Mouse (Mus musculus) bone marrow macrophage, adult 2 months (primary cell): ENCODE measurements at regions not wholly inside any gene's neighbourhood (a gene's known extent, or its start where the extent isn't known, plus 50 kb on each side); places are given as distances from the start of the nearest gene placed in this dataset.

Source experiments
- CTCF ChIP-seq: IDR thresholded peaks from 2 replicates; pipeline ENCODE4 v1.5.1; 2012; ENCODE audit warnings: low read depth, mild to moderate bottlenecking, low read length, moderate library complexity
- POLR2A ChIP-seq: IDR thresholded peaks from 2 replicates; pipeline ENCODE4 v1.6.1; 2012; ENCODE audit warnings: mild to moderate bottlenecking, low read depth, low read length, borderline replicate concordance

DNA sequence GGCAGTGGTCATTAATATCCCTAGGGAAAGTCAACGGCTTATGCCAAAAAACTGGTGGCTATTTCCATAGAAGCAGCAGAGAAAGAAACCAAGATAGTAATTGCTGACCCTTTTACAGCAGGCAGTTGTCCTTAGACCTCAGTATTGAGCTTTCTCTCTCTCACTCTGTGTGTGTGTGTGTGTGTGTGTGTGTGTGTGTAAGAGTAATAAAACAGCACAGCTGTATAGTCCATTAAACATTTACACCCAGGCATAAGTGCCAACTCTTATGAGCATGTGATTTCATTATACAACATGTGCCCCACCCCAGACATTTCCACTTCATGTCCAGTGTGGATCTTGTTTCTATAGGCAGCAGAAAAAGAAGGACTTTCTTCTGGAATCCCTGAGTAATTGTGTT is 183.2 kb downstream of the Calcrl start:
- no peak for TF ChIP-seq CTCF
- TF ChIP-seq POLR2A = no peak
